Mouse (Mus musculus) CH12.LX (cell line): ENCODE results near the gene Gzma.

Experiments
- CTCF ChIP-seq, 2 experiments: IDR thresholded peaks in 1 of 2; conservative IDR thresholded peaks in 1 of 2; 2 replicates each; pipeline ENCODE4 v1.5.1; 2011 to 2012; ENCODE audit warnings: low read depth in 2 of 2, low read length in 2 of 2, improper control_type of control experiment in 1 of 2, inconsistent platforms in 1 of 2, mild to moderate bottlenecking in 1 of 2, moderate library complexity in 1 of 2
- MXI1 ChIP-seq: IDR thresholded peaks from 2 replicates; pipeline ENCODE4 v1.6.1; 2011; ENCODE audit warnings: mild to moderate bottlenecking, low read depth, low read length, improper control_type of control experiment
- NELFE ChIP-seq: IDR thresholded peaks from 2 replicates; pipeline ENCODE4 v1.6.1; 2011; ENCODE audit warnings: low read depth, low read length, improper control_type of control experiment
- POLR2A ChIP-seq: IDR thresholded peaks from 2 replicates; pipeline ENCODE4 v1.6.1; 2011; ENCODE audit warnings: low read depth, mild to moderate bottlenecking, improper control_type of control experiment, low read length
- SMC3 ChIP-seq: IDR thresholded peaks from 2 replicates; pipeline ENCODE4 v1.6.1; 2011; ENCODE audit warnings: low read depth, low read length, improper control_type of control experiment
- UBTF ChIP-seq: IDR thresholded peaks from 2 replicates; pipeline ENCODE4 v1.6.1; 2012; ENCODE audit warnings: low read depth, mild to moderate bottlenecking, inconsistent platforms, low read length, improper control_type of control experiment, moderate library complexity
- ZC3H11A ChIP-seq: IDR thresholded peaks from 2 replicates; pipeline ENCODE4 v1.6.1; 2012; ENCODE audit warnings: low read depth, mild to moderate bottlenecking, inconsistent platforms, low read length, improper control_type of control experiment

- TF ChIP-seq POLR2A (no peak), NELFE (no peak), MXI1 (no peak), UBTF (no peak), ZC3H11A (no peak), CTCF (conservative IDR thresholded peaks at IDR 0.05 in 1 of 2, IDR thresholded peaks at IDR 0.05 in 1 of 2; ENCODE audit: low read depth in 2 of 2, low read length in 2 of 2) (no peak), SMC3 (no peak)
Observed at GRCm38 (mm10) chr13:113044876-113045275, 55.9 kb downstream of the Gzma start.
